ENCODE assay signal across 8 mouse cellular contexts in the genomic region with DNA sequence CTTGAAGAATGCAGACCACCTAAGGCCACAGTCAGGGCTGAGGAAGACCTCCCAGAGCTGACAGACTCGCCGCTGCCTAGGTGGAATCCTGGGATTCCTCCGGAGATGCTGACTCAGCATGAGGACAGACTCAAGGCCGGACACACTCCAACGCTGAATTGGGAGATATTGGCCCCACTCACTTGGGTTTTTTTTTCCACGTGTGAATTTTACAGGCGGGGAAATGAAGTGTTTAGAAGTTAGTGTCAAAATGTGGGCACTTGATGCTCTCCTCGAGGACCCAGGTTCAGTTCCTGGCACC. TPM values are rescaled to one million over a fixed set of nuclear protein-coding genes. Genes with fewer than 3 reads are reported as not detected.
A peak's percentile ranks its signal among the peaks of the same experiment; 100 is the strongest.
DNase-seq lines count a peak whose midpoint lies in the region; ATAC-seq and TF ChIP-seq lines count a peak whose summit lies in the region.

No protein-coding gene starts in this region.

- peaks cover 10% of the 10 kb centered on the region for H3K36me3 ChIP-seq in megakaryocyte, embryonic 14.5 days (replicated peaks; ENCODE audit: low read length)
- H3K36me3 ChIP-seq in limb, embryonic 14.5 days (ENCODE audit: control insufficient read depth, insufficient read depth, low read length): no peaks in the 10 kb centered on the region
- H3K36me3 ChIP-seq in stomach, postnatal 0 days (ENCODE audit: control insufficient read depth, insufficient read depth, low read length): no peaks in the 10 kb centered on the region

- peaks cover 24% of the 10 kb centered on the region for H3K27me3 ChIP-seq in megakaryocyte, embryonic 14.5 days (replicated peaks)
- no peaks in the 10 kb centered on the region for H3K27me3 ChIP-seq in limb, embryonic 14.5 days (ENCODE audit: control insufficient read depth, insufficient read depth, low read length)
- no peaks in the 10 kb centered on the region for H3K27me3 ChIP-seq in stomach, postnatal 0 days (ENCODE audit: control insufficient read depth, insufficient read depth, low read length)

- H3K4me1 ChIP-seq in megakaryocyte, embryonic 14.5 days: peaks cover 16% of the 10 kb centered on the region
- H3K4me1 ChIP-seq in limb, embryonic 14.5 days (ENCODE audit: control insufficient read depth, insufficient read depth, low read length): no peaks in the 10 kb centered on the region
- no peaks in the 10 kb centered on the region for H3K4me1 ChIP-seq in stomach, postnatal 0 days (replicated peaks; ENCODE audit: control insufficient read depth, insufficient read depth)

- WGBS in limb, embryonic 14.5 days: 33% methylated on average over 8 of the region's 8 CpGs
- WGBS in stomach, postnatal 0 days: 33% methylated on average over 8 of the region's 8 CpGs

- no peak overlapping the region for H3K9ac ChIP-seq in limb, embryonic 14.5 days (ENCODE audit: low read depth, low read length, severe bottlenecking)
- H3K9ac ChIP-seq in stomach, postnatal 0 days (ENCODE audit: low read length): no peak overlapping the region

- H3K27ac ChIP-seq in limb, embryonic 14.5 days (replicated peaks; ENCODE audit: low read depth, low read length): no peak overlapping the region
- H3K27ac ChIP-seq in stomach, postnatal 0 days (replicated peaks): no peak overlapping the region

- peak; percentile 29 for DNase-seq in embryo, embryonic 11 days
- no peak for DNase-seq in embryo, embryonic 10.5 days (ENCODE audit: low spot score)
- no peak for DNase-seq in limb, embryonic 14.5 days (ENCODE audit: low spot score)
- DNase-seq in stomach, postnatal 0 days (ENCODE audit: low spot score): no peak
- no peak for DNase-seq in layer of hippocampus, adult 8-10 months (ENCODE audit: low spot score in 2 of 2)
- DNase-seq in gastrocnemius, adult 8-10 months (ENCODE audit: low spot score in 2 of 2): no peak

- H3K9me3 ChIP-seq in megakaryocyte, embryonic 14.5 days: 0 out of 2 replicates have a peak, but pooled peaks cover 3% of the 10 kb centered on the region
- no peaks in the 10 kb centered on the region for H3K9me3 ChIP-seq in limb, embryonic 14.5 days (ENCODE audit: control insufficient read depth, low read length)
- no peaks in the 10 kb centered on the region for H3K9me3 ChIP-seq in stomach, postnatal 0 days (ENCODE audit: control insufficient read depth, low read length)

- ATAC-seq in megakaryocyte, adult 5-6 weeks (ENCODE audit: poor library complexity, severe bottlenecking): no peak
- no peak for ATAC-seq in limb, embryonic 14.5 days (ENCODE audit: low FRiP score, low read depth)
- no peak for ATAC-seq in stomach, postnatal 0 days (ENCODE audit: low FRiP score, low TSS enrichment)

- no peak for TF ChIP-seq EP300 in stomach, postnatal 0 days (optimal IDR thresholded peaks at IDR 0.05)

- TF ChIP-seq CTCF in stomach, postnatal 0 days (IDR thresholded peaks at IDR 0.05; ENCODE audit: low read depth): no peak

- no peak for TF ChIP-seq POLR2A in limb, embryonic 14.5 days (IDR thresholded peaks at IDR 0.05; ENCODE audit: borderline replicate concordance, extremely low read depth, insufficient read depth, insufficient read length)

- H3K4me3 ChIP-seq in megakaryocyte, embryonic 14.5 days (replicated peaks): peak overlapping the region; percentile 89
- H3K4me3 ChIP-seq in limb, embryonic 14.5 days (replicated peaks; ENCODE audit: low read length): peak overlapping the region; percentile 15
- peak overlapping the region; percentile 24 for H3K4me3 ChIP-seq in stomach, postnatal 0 days (ENCODE audit: low read depth, low read length)

- peak overlapping the region; percentile 42 for H3K4me2 ChIP-seq in limb, embryonic 14.5 days (replicated peaks; ENCODE audit: low read depth, low read length, severe bottlenecking)
- peak overlapping the region; percentile 57 for H3K4me2 ChIP-seq in stomach, postnatal 0 days (replicated peaks; ENCODE audit: low read depth)

RNA-seq across cellular contexts. Expression of a gene that starts 32.1 kb away (rescaled TPM):
- 14.8 and 55.2 TPM in 2 replicates for polyA plus RNA-seq in megakaryocyte, embryonic 14.5 days (2012; ENCODE audit: insufficient read depth, low replicate concordance)
- total RNA-seq in megakaryocyte, adult 5-6 weeks (2015): 25.3 and 25.7 TPM in 2 replicates
- total RNA-seq in megakaryocyte, adult 5-6 weeks (2017): 24.9 and 27.4 TPM in 2 replicates
- polyA plus RNA-seq in limb, embryonic 14.5 days (2012; rRNA removed): 16.6 and 23.4 TPM in 2 replicates
- 10.8 and 11.7 TPM in 2 replicates for polyA plus RNA-seq in limb, embryonic 14.5 days (2014; fragmentation: Nextera tagmentation; extraction: Ambion mirVana)
- polyA plus RNA-seq in stomach, postnatal 0 days (2015; fragmentation: Nextera tagmentation; extraction: Ambion mirVana): 7.6 and 8.0 TPM in 2 replicates
- 10 to 100 TPM; 43.3 to 53.4 (median 48.2) TPM for total RNA-seq in layer of hippocampus, adult 8-10 months (2022)
- total RNA-seq in gastrocnemius, adult 8-10 months (2022): 10 to 100 TPM; 21.6 to 35.2 (median 25.8) TPM

Comparison
In these comparisons a context has a peak if more than half of its experiments do, and no peak if none do; other contexts are left out.
1. H3K4me3 ChIP-seq: peak in every context shown above with its lines; median percentile 89 in megakaryocyte, embryonic 14.5 days; 24 in stomach, postnatal 0 days; 15 in limb, embryonic 14.5 days.